Mouse (Mus musculus): ENCODE measurements around the gene Anxa3. TPM values are rescaled to one million over a fixed set of nuclear protein-coding genes. Genes with fewer than 3 reads are reported as not detected.

The Anxa3 gene
- polyA plus RNA-seq, 1 experiment from 2014 or later = 42.3 TPM

DNA sequence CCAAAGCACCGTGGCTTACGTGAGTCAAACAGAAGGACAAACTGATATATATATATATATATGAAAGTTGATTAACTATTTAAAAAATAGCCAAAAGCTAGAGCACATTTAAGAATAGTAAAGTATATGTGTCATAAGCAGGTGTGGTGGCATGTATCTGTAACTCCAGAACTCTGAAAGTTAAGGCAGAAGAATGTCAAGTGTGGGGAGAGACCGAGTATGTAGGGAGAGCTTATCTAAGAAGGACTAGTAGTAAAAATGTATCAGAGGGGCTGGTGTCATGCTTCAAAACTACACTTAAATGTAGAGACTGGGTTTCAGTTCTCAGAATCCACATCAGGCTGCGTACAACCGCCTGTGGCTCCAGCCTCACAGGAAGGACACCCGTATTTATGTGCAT lies 4.3 kb downstream of the Anxa3 start:
- no peak for ATAC-seq (ENCODE audit: insufficient number of reproducible peaks, low FRiP score, low TSS enrichment, low read depth)
- WGBS = 88% methylated on average over 6 of the region's 6 CpGs
- peaks cover 10% of the 10 kb centered on the region; the same call in 1 of the 2 replicates for H3K4me1 ChIP-seq
- no peak overlapping the region for H3K9ac ChIP-seq
- no peaks in the 10 kb centered on the region for H3K9me3 ChIP-seq (replicated peaks)
- H3K27me3 ChIP-seq = no peaks in the 10 kb centered on the region
- H3K27ac ChIP-seq (replicated peaks) = no peak overlapping the region
- H3K4me3 ChIP-seq (replicated peaks) = no peak overlapping the region
- no peaks in the 10 kb centered on the region for H3K36me3 ChIP-seq
- H3K4me2 ChIP-seq (replicated peaks) = no peak overlapping the region

DNA sequence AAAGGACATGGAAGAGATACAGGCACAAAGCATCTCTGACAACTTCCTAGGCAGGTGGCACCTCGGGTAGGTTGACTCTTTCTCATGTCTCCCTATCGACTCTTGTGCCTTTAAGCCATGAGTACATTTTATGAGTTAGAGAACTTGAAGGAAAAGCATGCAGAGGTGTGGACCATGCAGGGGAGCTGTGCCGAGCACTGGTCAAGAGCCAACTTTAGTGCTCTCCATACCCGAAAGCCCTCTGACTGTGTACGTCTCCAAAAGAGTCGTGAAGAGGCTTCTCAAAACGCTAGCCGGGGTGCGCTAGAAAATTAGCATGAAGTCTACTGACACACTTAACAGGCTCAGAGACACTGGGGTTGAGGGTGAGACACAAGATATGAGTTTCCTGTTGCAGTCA lies 6.0 kb downstream of the Anxa3 start:
- Histone ChIP-seq H3K27me3 (no peaks in the 10 kb centered on the region), H3K4me3 (replicated peaks) (no peak overlapping the region), H3K4me2 (replicated peaks) (no peak overlapping the region), H3K36me3 (no peaks in the 10 kb centered on the region), H3K9me3 (replicated peaks) (no peaks in the 10 kb centered on the region), H3K9ac (no peak overlapping the region), H3K27ac (replicated peaks) (no peak overlapping the region), H3K4me1 (peaks cover 8% of the 10 kb centered on the region; the same call in 1 of the 2 replicates)
- no peak for ATAC-seq (ENCODE audit: insufficient number of reproducible peaks, low FRiP score, low TSS enrichment, low read depth)
- 90% methylated on average over 9 of the region's 9 CpGs for WGBS

DNA sequence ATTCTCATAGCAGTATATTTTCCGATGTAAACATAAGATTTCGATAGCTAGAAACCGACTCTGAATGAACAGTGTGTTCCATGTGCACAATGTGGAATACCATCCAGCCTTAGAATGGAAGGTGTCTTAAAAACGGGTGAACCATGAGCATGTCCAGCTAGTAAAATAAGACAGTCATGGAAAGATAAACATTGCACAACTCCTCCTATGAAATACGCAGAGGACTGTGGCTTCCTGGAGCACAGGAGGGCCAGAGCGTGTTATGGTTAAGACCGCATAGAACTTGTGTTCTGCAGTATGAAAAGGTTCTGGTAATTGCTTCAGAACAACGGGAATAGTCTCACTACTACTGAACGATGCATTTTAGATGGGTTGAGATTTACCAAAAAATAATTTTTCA lies 6.8 kb downstream of the Anxa3 start:
- Histone ChIP-seq H3K9ac (no peak overlapping the region), H3K36me3 (no peaks in the 10 kb centered on the region), H3K27me3 (no peaks in the 10 kb centered on the region), H3K9me3 (replicated peaks) (no peaks in the 10 kb centered on the region), H3K4me1 (peaks cover 11% of the 10 kb centered on the region; the same call in 1 of the 2 replicates), H3K27ac (replicated peaks) (no peak overlapping the region), H3K4me3 (replicated peaks) (no peak overlapping the region), H3K4me2 (replicated peaks) (no peak overlapping the region)
- no peak for ATAC-seq (ENCODE audit: insufficient number of reproducible peaks, low FRiP score, low TSS enrichment, low read depth)
- WGBS = 87% methylated on average over 9 of the region's 9 CpGs

DNA sequence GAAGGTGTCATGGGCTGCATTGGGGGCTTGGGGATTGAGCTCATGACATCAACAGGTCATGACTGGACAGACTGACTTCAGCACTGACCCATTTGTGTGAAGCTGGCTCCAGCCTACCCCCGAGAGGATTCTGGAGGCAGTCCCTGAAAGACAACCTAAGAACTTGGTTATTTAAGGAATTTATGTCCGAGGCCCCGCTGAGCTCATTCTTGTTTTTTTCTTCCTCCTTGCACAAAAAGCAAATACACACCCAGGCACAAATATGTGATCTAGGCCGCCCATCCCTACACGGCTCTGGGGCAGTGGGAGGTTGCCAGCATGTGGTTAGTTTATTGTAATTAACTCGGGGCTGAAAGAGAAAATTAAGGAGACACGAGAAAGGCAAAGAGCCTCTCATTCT lies 9.0 kb downstream of the Anxa3 start:
- no peak for ATAC-seq (ENCODE audit: insufficient number of reproducible peaks, low FRiP score, low TSS enrichment, low read depth)
- H3K4me2 ChIP-seq (replicated peaks) = no peak overlapping the region
- WGBS = 15% methylated on average over 7 of the region's 7 CpGs
- no peaks in the 10 kb centered on the region for H3K9me3 ChIP-seq (replicated peaks)
- no peaks in the 10 kb centered on the region for H3K36me3 ChIP-seq
- no peak overlapping the region for H3K4me3 ChIP-seq (replicated peaks)
- H3K27ac ChIP-seq (replicated peaks) = no peak overlapping the region
- H3K9ac ChIP-seq = no peak overlapping the region
- no peaks in the 10 kb centered on the region for H3K27me3 ChIP-seq
- peaks cover 17% of the 10 kb centered on the region; the same call in 1 of the 2 replicates for H3K4me1 ChIP-seq

DNA sequence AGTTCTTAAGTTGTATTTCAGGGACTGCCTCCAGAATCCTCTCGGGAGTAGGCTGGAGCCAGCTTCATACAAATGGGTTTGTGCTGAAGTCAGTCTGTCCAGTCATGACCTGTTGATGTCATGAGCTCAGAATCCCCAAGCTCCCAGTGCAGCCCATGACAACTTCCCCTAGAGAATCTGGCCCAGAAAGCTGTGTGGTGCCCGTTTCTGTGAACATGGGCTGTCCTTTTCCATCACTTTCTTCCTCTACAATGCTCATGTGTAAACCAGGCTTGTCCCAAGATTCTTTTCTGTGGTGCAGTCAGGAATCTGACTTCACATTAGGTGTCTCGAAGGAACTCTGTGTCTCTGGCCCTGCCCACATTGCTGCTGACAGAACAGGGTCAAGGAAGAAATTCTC lies 10.0 kb downstream of the Anxa3 start:
- Histone ChIP-seq H3K27me3 (no peaks in the 10 kb centered on the region), H3K9ac (no peak overlapping the region), H3K4me1 (peaks cover 17% of the 10 kb centered on the region; the same call in 1 of the 2 replicates), H3K4me3 (replicated peaks) (no peak overlapping the region), H3K36me3 (no peaks in the 10 kb centered on the region), H3K9me3 (replicated peaks) (no peaks in the 10 kb centered on the region), H3K4me2 (replicated peaks) (no peak overlapping the region), H3K27ac (replicated peaks) (no peak overlapping the region)
- no peak for ATAC-seq (ENCODE audit: insufficient number of reproducible peaks, low FRiP score, low TSS enrichment, low read depth)
- 46% methylated on average over 3 of the region's 3 CpGs for WGBS

DNA sequence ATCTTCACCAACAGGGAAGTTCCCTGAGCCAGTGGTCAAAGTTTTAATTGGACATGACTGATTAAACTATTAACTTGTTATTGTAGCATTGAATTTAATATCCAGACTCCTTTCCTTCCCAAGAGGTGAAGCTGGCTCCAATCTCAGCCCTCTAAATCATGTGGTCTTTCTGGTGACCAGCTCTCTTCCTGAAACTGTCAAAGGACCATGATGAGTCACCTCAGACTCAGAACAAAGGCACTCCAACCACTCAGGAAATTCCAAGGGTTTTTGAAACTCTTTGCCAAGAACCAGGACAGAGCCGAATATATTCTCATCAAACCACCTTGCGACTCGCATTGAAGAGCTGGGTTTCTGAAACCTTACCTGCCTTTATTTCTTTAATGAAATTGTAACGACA lies 11.2 kb downstream of the Anxa3 start:
- Histone ChIP-seq H3K4me1 (peaks cover 17% of the 10 kb centered on the region; the same call in 1 of the 2 replicates), H3K4me3 (replicated peaks) (no peak overlapping the region), H3K9me3 (replicated peaks) (no peaks in the 10 kb centered on the region), H3K9ac (no peak overlapping the region), H3K27ac (replicated peaks) (no peak overlapping the region), H3K4me2 (replicated peaks) (no peak overlapping the region), H3K27me3 (no peaks in the 10 kb centered on the region), H3K36me3 (no peaks in the 10 kb centered on the region)
- WGBS = 71% methylated on average over 4 of the region's 4 CpGs
- no peak for ATAC-seq (ENCODE audit: insufficient number of reproducible peaks, low FRiP score, low TSS enrichment, low read depth)

DNA sequence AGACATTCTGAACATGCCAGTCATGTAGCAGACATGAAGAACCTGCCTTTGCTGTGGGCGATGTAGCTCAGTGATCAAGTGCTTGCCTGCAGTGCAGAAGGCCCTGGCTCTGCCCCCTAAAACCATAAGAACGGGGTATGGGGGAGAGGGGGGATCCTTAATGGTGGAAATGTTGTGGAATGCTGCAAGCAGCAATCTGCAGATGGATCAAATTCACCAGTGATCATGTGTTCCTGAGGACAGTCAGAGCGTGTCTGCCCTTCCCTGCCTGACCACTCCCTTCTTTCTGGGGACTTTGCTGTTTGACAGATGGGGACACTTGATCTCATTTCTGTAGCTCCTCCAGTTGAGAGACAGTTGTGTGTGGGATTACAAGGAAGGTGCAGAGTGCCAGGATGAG lies 11.7 kb downstream of the Anxa3 start:
- Histone ChIP-seq H3K4me1 (peaks cover 17% of the 10 kb centered on the region; the same call in 1 of the 2 replicates), H3K4me2 (replicated peaks) (no peak overlapping the region), H3K27me3 (no peaks in the 10 kb centered on the region), H3K36me3 (no peaks in the 10 kb centered on the region), H3K4me3 (replicated peaks) (no peak overlapping the region), H3K9me3 (replicated peaks) (no peaks in the 10 kb centered on the region), H3K27ac (replicated peaks) (no peak overlapping the region), H3K9ac (no peak overlapping the region)
- 47% methylated on average over 3 of the region's 3 CpGs for WGBS
- ATAC-seq (ENCODE audit: insufficient number of reproducible peaks, low FRiP score, low TSS enrichment, low read depth) = no peak

DNA sequence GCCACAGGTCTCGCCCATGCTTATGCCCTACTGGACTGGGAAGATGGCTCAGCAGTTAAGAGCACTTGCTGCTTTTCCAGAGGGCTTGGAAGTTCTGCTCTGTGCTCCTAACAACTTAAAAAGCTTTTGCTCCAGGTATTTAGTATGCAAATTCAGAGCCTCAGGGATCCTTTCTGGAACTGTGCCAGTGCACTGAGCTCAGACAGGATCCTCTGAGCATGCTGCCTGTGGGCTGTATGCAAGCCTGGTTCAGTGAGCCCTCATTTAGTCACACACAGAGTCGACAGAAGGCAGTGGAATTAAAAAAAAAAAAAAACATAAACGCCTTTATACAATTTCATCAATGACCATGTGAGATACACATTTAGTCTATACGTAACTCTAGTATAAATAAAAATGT lies 17.5 kb downstream of the Anxa3 start:
- Histone ChIP-seq H3K9me3 (replicated peaks) (no peaks in the 10 kb centered on the region), H3K27me3 (no peaks in the 10 kb centered on the region), H3K36me3 (no peaks in the 10 kb centered on the region), H3K4me3 (replicated peaks) (no peak overlapping the region), H3K4me1 (no peaks in the 10 kb centered on the region), H3K27ac (replicated peaks) (no peak overlapping the region), H3K9ac (no peak overlapping the region), H3K4me2 (replicated peaks) (no peak overlapping the region)
- WGBS = 46% methylated on average over 4 of the region's 4 CpGs
- ATAC-seq (ENCODE audit: insufficient number of reproducible peaks, low FRiP score, low TSS enrichment, low read depth) = no peak

DNA sequence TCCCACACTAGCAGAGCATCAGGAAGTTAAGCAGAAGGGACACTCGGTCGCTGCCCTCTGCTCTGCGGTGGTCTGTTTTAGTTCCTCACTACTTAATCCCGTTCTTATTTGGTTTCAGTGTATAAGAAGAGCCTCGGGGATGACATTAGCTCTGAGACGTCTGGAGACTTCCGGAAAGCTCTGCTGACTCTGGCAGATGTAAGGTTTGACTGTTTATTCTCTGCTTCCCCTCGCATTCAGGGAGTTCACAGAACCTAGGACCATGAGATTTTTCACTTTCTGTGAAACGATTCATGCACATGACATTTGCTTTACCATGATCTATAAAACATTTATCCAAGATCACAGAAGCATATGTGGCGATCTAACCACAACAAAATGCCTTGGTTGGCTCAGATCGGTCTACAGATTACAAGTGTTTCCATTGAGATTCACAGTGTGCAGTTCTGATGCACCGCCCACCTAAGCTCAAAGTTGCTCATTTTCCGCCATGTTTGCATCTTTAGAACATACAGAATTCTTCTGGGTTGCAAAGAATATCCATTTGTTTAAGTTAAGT lies 31.7 kb downstream of the Anxa3 start:
- H3K4me3 ChIP-seq (replicated peaks) = no peak overlapping the region
- H3K27ac ChIP-seq (replicated peaks) = no peak overlapping the region
- H3K9ac ChIP-seq = no peak overlapping the region
- no peaks in the 10 kb centered on the region for H3K36me3 ChIP-seq
- ATAC-seq (ENCODE audit: insufficient number of reproducible peaks, low FRiP score, low TSS enrichment, low read depth) = no peak
- H3K4me1 ChIP-seq = no peaks in the 10 kb centered on the region
- no peak overlapping the region for H3K4me2 ChIP-seq (replicated peaks)
- H3K27me3 ChIP-seq = no peaks in the 10 kb centered on the region
- no peaks in the 10 kb centered on the region for H3K9me3 ChIP-seq (replicated peaks)
- 74% methylated on average over 13 of the region's 13 CpGs for WGBS

DNA sequence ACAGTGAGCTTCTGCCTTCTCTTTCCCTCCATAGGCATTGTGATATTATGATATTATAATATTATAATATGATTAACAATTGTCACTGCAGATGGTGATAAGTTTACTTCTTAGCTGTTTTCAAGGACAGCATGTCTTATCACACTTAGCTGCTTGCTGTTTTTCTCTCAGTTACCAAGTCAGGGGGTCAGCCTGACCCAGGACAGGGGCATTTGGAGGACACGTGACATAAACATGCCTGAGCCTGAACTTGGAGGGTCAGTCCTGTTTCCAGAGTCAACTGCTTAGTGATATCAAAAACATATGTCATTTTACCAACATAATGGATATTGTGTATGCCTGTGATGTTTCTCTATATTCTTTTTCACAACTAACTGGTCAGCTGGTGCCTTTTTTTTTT lies 34.0 kb downstream of the Anxa3 start:
- H3K27me3 ChIP-seq = no peaks in the 10 kb centered on the region
- no peak overlapping the region for H3K4me2 ChIP-seq (replicated peaks)
- no peak overlapping the region for H3K27ac ChIP-seq (replicated peaks)
- no peaks in the 10 kb centered on the region for H3K36me3 ChIP-seq
- H3K4me1 ChIP-seq = no peaks in the 10 kb centered on the region
- H3K9me3 ChIP-seq (replicated peaks) = no peaks in the 10 kb centered on the region
- H3K9ac ChIP-seq = no peak overlapping the region
- ATAC-seq (ENCODE audit: insufficient number of reproducible peaks, low FRiP score, low TSS enrichment, low read depth) = no peak
- no peak overlapping the region for H3K4me3 ChIP-seq (replicated peaks)
- WGBS = 41% methylated on average over 1 of the region's 1 CpGs

DNA sequence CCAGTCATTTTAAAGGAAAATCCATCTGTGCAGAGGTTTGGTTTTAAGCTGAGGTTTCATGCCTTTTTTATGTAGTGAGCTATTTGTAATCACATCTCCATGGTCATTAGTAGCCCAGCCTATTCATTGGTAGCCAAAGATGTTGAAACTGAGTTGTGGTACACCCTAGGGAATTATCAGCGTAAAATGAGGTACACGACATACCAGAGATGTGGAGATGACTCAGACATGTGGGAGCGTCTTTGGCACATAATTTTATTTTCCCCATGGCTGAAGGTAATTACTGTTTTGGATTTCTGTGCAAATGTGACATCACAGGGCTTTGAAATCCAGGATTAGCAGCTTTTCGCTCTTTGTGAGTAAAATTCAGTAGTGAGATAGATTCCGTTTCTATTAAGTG lies 41.2 kb downstream of the Anxa3 start:
- H3K36me3 ChIP-seq = no peaks in the 10 kb centered on the region
- H3K27me3 ChIP-seq = no peaks in the 10 kb centered on the region
- 29% methylated on average over 5 of the region's 5 CpGs for WGBS
- no peak overlapping the region for H3K9ac ChIP-seq
- no peak; the same call in 1 of the 2 replicates for ATAC-seq (ENCODE audit: insufficient number of reproducible peaks, low FRiP score, low TSS enrichment, low read depth)
- no peaks in the 10 kb centered on the region for H3K9me3 ChIP-seq (replicated peaks)
- no peak overlapping the region for H3K27ac ChIP-seq (replicated peaks)
- H3K4me3 ChIP-seq (replicated peaks) = no peak overlapping the region
- no peaks in the 10 kb centered on the region for H3K4me1 ChIP-seq
- no peak overlapping the region for H3K4me2 ChIP-seq (replicated peaks)

DNA sequence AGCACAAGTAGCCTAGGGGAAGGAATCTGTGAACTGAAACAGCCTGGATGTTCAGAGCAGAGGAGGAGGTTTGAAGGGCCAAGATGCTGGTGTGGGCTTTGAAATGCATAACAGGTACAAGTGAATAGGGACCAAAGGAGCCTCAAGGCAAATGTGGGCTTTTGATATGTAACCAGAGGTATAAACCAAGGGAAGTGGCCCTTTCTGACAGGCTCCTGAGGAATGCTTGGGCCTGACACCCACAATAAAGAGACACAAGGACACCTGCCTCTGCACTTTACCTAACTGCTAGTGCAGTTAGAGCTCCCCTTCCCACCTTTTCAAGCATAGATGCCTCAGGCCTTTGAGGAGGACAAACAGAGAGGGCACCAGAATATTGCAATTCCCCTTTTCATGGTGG lies 54.8 kb downstream of the Anxa3 start:
- H3K4me3 ChIP-seq (replicated peaks) = no peak overlapping the region
- ATAC-seq (ENCODE audit: insufficient number of reproducible peaks, low FRiP score, low TSS enrichment, low read depth) = no peak
- no peaks in the 10 kb centered on the region for H3K27me3 ChIP-seq
- no peak overlapping the region for H3K4me2 ChIP-seq (replicated peaks)
- no peaks in the 10 kb centered on the region for H3K9me3 ChIP-seq (replicated peaks)
- H3K9ac ChIP-seq = no peak overlapping the region
- no peak overlapping the region for H3K27ac ChIP-seq (replicated peaks)
- no peaks in the 10 kb centered on the region for H3K4me1 ChIP-seq
- no peaks in the 10 kb centered on the region for H3K36me3 ChIP-seq

Data from embryonic facial prominence, embryonic 15.5 days (tissue).